Mouse (Mus musculus): ENCODE results near the gene D17H6S53E. TPM values are rescaled to one million over a fixed set of nuclear protein-coding genes. Genes with fewer than 3 reads are reported as not detected.
"Not testable (repeated sequence)": the region's sequence is repeated elsewhere in the genome, so short reads cannot be mapped to it uniquely, and the experiment has no call there.

The D17H6S53E gene
- polyA plus RNA-seq, 1 experiment from 2014 or later, result 10.4 TPM

GRCm38 (mm10) chr17:35108097-35108496 lies 18.1 kb upstream of the D17H6S53E start, which contains the start of gene Ly6g5c:
Gene Ly6g5c (plus strand): TSS chr17:35108279.
- Histone ChIP-seq H3K27me3 (ENCODE audit: control insufficient read depth, insufficient read depth, low read depth, low read length) (no peaks in the 10 kb centered on the region), H3K27ac (ENCODE audit: low read length) (no peak within 1 kb of the TSS), H3K4me1 (replicated peaks; ENCODE audit: control insufficient read depth, insufficient read depth, low read length) (no peaks in the 10 kb centered on the region), H3K9me3 (ENCODE audit: control insufficient read depth, low read length) (no peaks in the 10 kb centered on the region), H3K4me2 (ENCODE audit: low read depth, low read length) (no peak within 1 kb of the TSS), H3K4me3 (ENCODE audit: low read length) (no peak within 1 kb of the TSS), H3K9ac (ENCODE audit: low read length) (no peak within 1 kb of the TSS), H3K36me3 (ENCODE audit: control insufficient read depth, insufficient read depth, low read length) (peaks cover 5% of the 10 kb centered on the region)
- ATAC-seq (ENCODE audit: low read depth), result no peak
- WGBS, result 77% methylated on average over 6 of the region's 6 CpGs

GRCm38 (mm10) chr17:35111774-35112173 lies 14.4 kb upstream of the D17H6S53E start:
- ATAC-seq (ENCODE audit: low read depth), result 0 out of 2 replicates have a peak, but pooled peaks have one; percentile 27
- no peaks in the 10 kb centered on the region for H3K4me1 ChIP-seq (replicated peaks; ENCODE audit: control insufficient read depth, insufficient read depth, low read length)

GRCm38 (mm10) chr17:35115046-35116019 lies 10.8 kb upstream of the D17H6S53E start, which contains the start of gene Ly6g5b:
Gene Ly6g5b (minus strand): TSS chr17:35115428.
- H3K9ac ChIP-seq (ENCODE audit: low read length), result no peak within 1 kb of the TSS
- no peaks in the 10 kb centered on the region for H3K9me3 ChIP-seq (ENCODE audit: control insufficient read depth, low read length)
- peaks cover 32% of the 10 kb centered on the region for H3K36me3 ChIP-seq (ENCODE audit: control insufficient read depth, insufficient read depth, low read length)
- no peaks in the 10 kb centered on the region for H3K27me3 ChIP-seq (ENCODE audit: control insufficient read depth, insufficient read depth, low read depth, low read length)
- H3K27ac ChIP-seq (ENCODE audit: low read length), result no peak within 1 kb of the TSS
- 81% methylated on average over 8 of the region's 8 CpGs for WGBS
- no peak for ATAC-seq (ENCODE audit: low read depth)
- no peak within 1 kb of the TSS for H3K4me2 ChIP-seq (ENCODE audit: low read depth, low read length)
- peaks cover 8% of the 10 kb centered on the region for H3K4me1 ChIP-seq (replicated peaks; ENCODE audit: control insufficient read depth, insufficient read depth, low read length)
- no peak within 1 kb of the TSS for H3K4me3 ChIP-seq (ENCODE audit: low read length)

More at GRCm38 (mm10) chr17:35111774-35112173, 14.4 kb upstream of the D17H6S53E start:
- Histone ChIP-seq H3K4me2 (ENCODE audit: low read depth, low read length) (no peak overlapping the region), H3K36me3 (ENCODE audit: control insufficient read depth, insufficient read depth, low read length) (peaks cover 13% of the 10 kb centered on the region), H3K27me3 (ENCODE audit: control insufficient read depth, insufficient read depth, low read depth, low read length) (no peaks in the 10 kb centered on the region), H3K4me3 (ENCODE audit: low read length) (no peak overlapping the region), H3K9me3 (ENCODE audit: control insufficient read depth, low read length) (no peaks in the 10 kb centered on the region), H3K9ac (ENCODE audit: low read length) (no peak overlapping the region), H3K27ac (ENCODE audit: low read length) (no peak overlapping the region; the same call in 1 of the 2 replicates)
- 56% methylated on average over 9 of the region's 9 CpGs for WGBS

- peaks cover 24% of the 10 kb centered on the region for H3K36me3 ChIP-seq (ENCODE audit: control insufficient read depth, insufficient read depth, low read length)
- no peaks in the 10 kb centered on the region for H3K9me3 ChIP-seq (ENCODE audit: control insufficient read depth, low read length)
- WGBS, result under 1% methylated on average over 33 of the region's 33 CpGs
- H3K4me2 ChIP-seq (ENCODE audit: low read depth, low read length), result peak overlapping the region; percentile 91
- peak overlapping the region; percentile 92 for H3K9ac ChIP-seq (ENCODE audit: low read length)
- H3K27ac ChIP-seq (ENCODE audit: low read length), result peak overlapping the region; percentile 66
- H3K4me1 ChIP-seq (replicated peaks; ENCODE audit: control insufficient read depth, insufficient read depth, low read length), result peaks cover 18% of the 10 kb centered on the region
- H3K4me3 ChIP-seq (ENCODE audit: low read length), result peak overlapping the region; percentile 85
- ATAC-seq (ENCODE audit: low read depth), result peak; percentile 2; the same call in 1 of the 2 replicates
- no peaks in the 10 kb centered on the region for H3K27me3 ChIP-seq (ENCODE audit: control insufficient read depth, insufficient read depth, low read depth, low read length)
These were observed 5.4 kb upstream of the D17H6S53E start for GRCm38 (mm10) chr17:35120745-35121142.

GRCm38 (mm10) chr17:35121143-35121799 lies 4.9 kb upstream of the D17H6S53E start, which contains the start of gene Gpank1:
Gene Gpank1 (plus strand): TSS chr17:35121455.
- peak; percentile 96 for ATAC-seq (ENCODE audit: low read depth)
- H3K36me3 ChIP-seq (ENCODE audit: control insufficient read depth, insufficient read depth, low read length), result peaks cover 21% of the 10 kb centered on the region
- H3K4me2 ChIP-seq (ENCODE audit: low read depth, low read length), result peak within 1 kb of the TSS; percentile 96
- WGBS, result 0% methylated on average over 50 of the region's 50 CpGs
- peaks cover 18% of the 10 kb centered on the region for H3K4me1 ChIP-seq (replicated peaks; ENCODE audit: control insufficient read depth, insufficient read depth, low read length)
- no peaks in the 10 kb centered on the region for H3K9me3 ChIP-seq (ENCODE audit: control insufficient read depth, low read length)
- H3K9ac ChIP-seq (ENCODE audit: low read length), result peak within 1 kb of the TSS; percentile 92
- H3K27me3 ChIP-seq (ENCODE audit: control insufficient read depth, insufficient read depth, low read depth, low read length), result no peaks in the 10 kb centered on the region
- H3K4me3 ChIP-seq (ENCODE audit: low read length), result peak within 1 kb of the TSS; percentile 85
- peak within 1 kb of the TSS; percentile 89 for H3K27ac ChIP-seq (ENCODE audit: low read length)

GRCm38 (mm10) chr17:35121871-35122303 lies 4.3 kb upstream of the D17H6S53E start, which contains the start of gene Csnk2b:
Gene Csnk2b (minus strand): TSS chr17:35122053.
- Histone ChIP-seq H3K4me2 (ENCODE audit: low read depth, low read length) (peak within 1 kb of the TSS; percentile 96), H3K27me3 (ENCODE audit: control insufficient read depth, insufficient read depth, low read depth, low read length) (no peaks in the 10 kb centered on the region), H3K4me3 (ENCODE audit: low read length) (peak within 1 kb of the TSS; percentile 85), H3K9ac (ENCODE audit: low read length) (peak within 1 kb of the TSS; percentile 92), H3K4me1 (replicated peaks; ENCODE audit: control insufficient read depth, insufficient read depth, low read length) (peaks cover 21% of the 10 kb centered on the region), H3K27ac (ENCODE audit: low read length) (peak within 1 kb of the TSS; percentile 89), H3K9me3 (ENCODE audit: control insufficient read depth, low read length) (no peaks in the 10 kb centered on the region), H3K36me3 (ENCODE audit: control insufficient read depth, insufficient read depth, low read length) (peaks cover 18% of the 10 kb centered on the region)
- no peak; the same call in 1 of the 2 replicates for ATAC-seq (ENCODE audit: low read depth)
- WGBS, result under 1% methylated on average over 19 of the region's 19 CpGs

- WGBS, result 86% methylated on average over 9 of the region's 9 CpGs
- H3K36me3 ChIP-seq (ENCODE audit: control insufficient read depth, insufficient read depth, low read length); ATAC-seq (ENCODE audit: low read depth): not testable (repeated sequence)
These were observed 2.9 kb upstream of the D17H6S53E start for GRCm38 (mm10) chr17:35123287-35123686.

GRCm38 (mm10) chr17:35124261-35124896 lies 1.8 kb upstream of the D17H6S53E start:
- H3K4me1 ChIP-seq (replicated peaks; ENCODE audit: control insufficient read depth, insufficient read depth, low read length), result peaks cover 28% of the 10 kb centered on the region
- not testable (repeated sequence) for H3K9ac ChIP-seq (ENCODE audit: low read length); H3K4me3 ChIP-seq (ENCODE audit: low read length); H3K4me2 ChIP-seq (ENCODE audit: low read depth, low read length); H3K36me3 ChIP-seq (ENCODE audit: control insufficient read depth, insufficient read depth, low read length); H3K27me3 ChIP-seq (ENCODE audit: control insufficient read depth, insufficient read depth, low read depth, low read length); ATAC-seq (ENCODE audit: low read depth); H3K9me3 ChIP-seq (ENCODE audit: control insufficient read depth, low read length); H3K27ac ChIP-seq (ENCODE audit: low read length)
- 85% methylated on average over 12 of the region's 12 CpGs for WGBS

More at GRCm38 (mm10) chr17:35123287-35123686, 2.9 kb upstream of the D17H6S53E start:
- not testable (repeated sequence) for H3K4me3 ChIP-seq (ENCODE audit: low read length); H3K27ac ChIP-seq (ENCODE audit: low read length); H3K4me2 ChIP-seq (ENCODE audit: low read depth, low read length); H3K27me3 ChIP-seq (ENCODE audit: control insufficient read depth, insufficient read depth, low read depth, low read length); H3K9me3 ChIP-seq (ENCODE audit: control insufficient read depth, low read length); H3K9ac ChIP-seq (ENCODE audit: low read length)
- peaks cover 28% of the 10 kb centered on the region for H3K4me1 ChIP-seq (replicated peaks; ENCODE audit: control insufficient read depth, insufficient read depth, low read length)
